Mouse (Mus musculus) megakaryocyte, embryonic 14.5 days (primary cell): Measurements from ENCODE around the gene Smim11. TPM values are rescaled to one million over a fixed set of nuclear protein-coding genes. Genes with fewer than 3 reads are reported as not detected.

Experiments
- H3K27me3 ChIP-seq: replicated peaks from 2 replicates; pipeline ENCODE3; 2012; ENCODE audit warnings: inconsistent platforms
- H3K36me3 ChIP-seq: replicated peaks from 2 replicates; pipeline ENCODE3; 2012; ENCODE audit warnings: low read length, inconsistent platforms, mixed read lengths
- H3K4me1 ChIP-seq: 2 replicates; pipeline ENCODE4 v1.6.1; 2012; ENCODE audit warnings: inconsistent platforms
- H3K4me3 ChIP-seq: replicated peaks from 2 replicates; pipeline ENCODE3; 2012; ENCODE audit warnings: moderate library complexity, mild to moderate bottlenecking, inconsistent platforms
- H3K9me3 ChIP-seq: 2 replicates; pipeline ENCODE4 v1.6.1; 2012; ENCODE audit warnings: inconsistent platforms
- FLI1 ChIP-seq: IDR thresholded peaks from 2 replicates; pipeline ENCODE4 v1.6.1; 2012; ENCODE audit warnings: low read length, inconsistent platforms, mixed read lengths
- GATA1 ChIP-seq: IDR thresholded peaks from 3 replicates; pipeline ENCODE4 v1.6.1; 2012; ENCODE audit warnings: mixed read lengths, low read length, inconsistent platforms, borderline replicate concordance
- polyA plus RNA-seq: library from polyadenylated mRNA; stranded (reverse); fragments of >175 nt; gene quantifications from 2 replicates; pipeline ENCODE4 v1.2.3, GENCODE M21; 2012; ENCODE audit warnings: low replicate concordance; ENCODE audit not compliant: insufficient read depth

Smim11 gene
- polyA plus RNA-seq, 1 experiment = 18.6 TPM

- Histone ChIP-seq H3K36me3 (no peaks in the 10 kb centered on the region), H3K4me3 (no peak overlapping the region), H3K4me1 (no peaks in the 10 kb centered on the region), H3K27me3 (peaks cover 80% of the 10 kb centered on the region), H3K9me3 (no peaks in the 10 kb centered on the region)
- TF ChIP-seq GATA1 (no peak), FLI1 (no peak)
These were observed 57.6 kb downstream of the Smim11 start for GRCm38 (mm10) chr16:92358734-92359133.

GRCm38 (mm10) chr16:92359229-92359628 is 58.1 kb downstream of the Smim11 start, which contains the start of gene Kcne1:
Gene Kcne1, minus strand, starts transcription at chr16:92359468.
- no peaks in the 10 kb centered on the region for H3K9me3 ChIP-seq
- no peaks in the 10 kb centered on the region for H3K4me1 ChIP-seq
- H3K4me3 ChIP-seq = no peak within 1 kb of the TSS
- H3K27me3 ChIP-seq = peaks cover 82% of the 10 kb centered on the region
- TF ChIP-seq FLI1 (no peak), GATA1 (no peak)
- no peaks in the 10 kb centered on the region for H3K36me3 ChIP-seq

GRCm38 (mm10) chr16:92360711-92361110 is 59.6 kb downstream of the Smim11 start:
- Histone ChIP-seq H3K27me3 (peaks cover 79% of the 10 kb centered on the region), H3K4me1 (no peaks in the 10 kb centered on the region)

More at GRCm38 (mm10) chr16:92360711-92361110, 59.6 kb downstream of the Smim11 start:
- no peaks in the 10 kb centered on the region for H3K9me3 ChIP-seq
- TF ChIP-seq FLI1 (no peak), GATA1 (no peak)
- no peaks in the 10 kb centered on the region for H3K36me3 ChIP-seq
- no peak overlapping the region for H3K4me3 ChIP-seq

Other genes with a start within 250 kb of the Smim11 start
- gene Mrps6, start 243.0 kb upstream of the Smim11 start, polyA plus RNA-seq = 13.9 TPM in 1 of 2 replicates, not detected in the other
- gene Gm49711, start 243.0 kb upstream of the Smim11 start, polyA plus RNA-seq = not detected in 2 replicates
- not detected in 2 replicates for gene Slc5a3, start 243.0 kb upstream of the Smim11 start, polyA plus RNA-seq
- gene Kcne2, start 8.9 kb upstream of the Smim11 start, polyA plus RNA-seq = not detected in 2 replicates
- not detected in 2 replicates for gene Fam243, start 20.2 kb downstream of the Smim11 start, polyA plus RNA-seq
- gene Kcne1, start 58.2 kb downstream of the Smim11 start, polyA plus RNA-seq = 0.02 TPM in 1 of 2 replicates, not detected in the other
- gene Rcan1, start 169.6 kb downstream of the Smim11 start, polyA plus RNA-seq = 2.4 and 3.6 TPM in 2 replicates
- not detected in 2 replicates for gene Clic6, start 184.4 kb downstream of the Smim11 start, polyA plus RNA-seq